ENCODE assay signal across 23 mouse cellular contexts in genomic region chr11:115921986-115922385, GRCm38 (mm10). TPM values are rescaled to one million over a fixed set of nuclear protein-coding genes. Genes with fewer than 3 reads are reported as not detected.
DNase-seq lines count a peak whose midpoint lies in the region; ATAC-seq and TF ChIP-seq lines count a peak whose summit lies in the region.
"Had no signal": no experiment of that assay in that cellular context is flagged by ENCODE, and none has a peak within 500 bp of the region (broad histone marks: within the 10 kb centered on the region; RNA-seq: fewer than 3 reads in every experiment).

No protein-coding gene starts in this region.

- H3K9ac ChIP-seq in liver, embryonic 12.5 days = no peak overlapping the region
- H3K9ac ChIP-seq in liver, postnatal 0 days (replicated peaks) = no peak overlapping the region
- no peak overlapping the region for H3K9ac ChIP-seq in midbrain, embryonic 11.5 days (ENCODE audit: low read length)
- H3K9ac ChIP-seq in midbrain, postnatal 0 days (replicated peaks; ENCODE audit: low read length, poor library complexity, severe bottlenecking) = no peak overlapping the region

- peaks cover 6% of the 10 kb centered on the region for H3K4me1 ChIP-seq in liver, embryonic 12.5 days
- H3K4me1 ChIP-seq in liver, postnatal 0 days (ENCODE audit: insufficient read depth) = 0 out of 2 replicates have a peak, but pooled peaks cover 3% of the 10 kb centered on the region
- H3K4me1 ChIP-seq in midbrain, embryonic 11.5 days (ENCODE audit: control insufficient read depth, insufficient read depth, low read length) = no peaks in the 10 kb centered on the region
- no peaks in the 10 kb centered on the region for H3K4me1 ChIP-seq in midbrain, postnatal 0 days (ENCODE audit: insufficient read depth, low read length)

- no peak for TF ChIP-seq POLR2A in myocyte (IDR thresholded peaks at IDR 0.05; ENCODE audit: insufficient read length, low read depth)

- DNase-seq in liver, postnatal 0 days = no peak
- DNase-seq in midbrain, embryonic 11.5 days (ENCODE audit: low spot score, missing footprints) = peak; percentile 10
- DNase-seq in midbrain, postnatal 0 days (ENCODE audit: low spot score) = no peak
- no peak for DNase-seq in cerebellum, adult 11 months
- DNase-seq: adrenal gland, adult 2 months; adrenal gland, adult 8-10 months; adrenal gland, postnatal 10 days; adrenal gland, postnatal 14 days; adrenal gland, postnatal 25 days; adrenal gland, postnatal 36 days; B cell, adult 2 months; cerebellum, adult 11-12 months; cerebellum, adult 18-20 months; cerebellum, adult 2 months had no signal

- no peak overlapping the region for H3ac ChIP-seq in myocyte (ENCODE audit: control insufficient read depth, insufficient read length)

- no peaks in the 10 kb centered on the region for H3K27me3 ChIP-seq in liver, embryonic 12.5 days (replicated peaks)
- no peaks in the 10 kb centered on the region for H3K27me3 ChIP-seq in liver, postnatal 0 days (ENCODE audit: insufficient read depth, low read length)
- H3K27me3 ChIP-seq in midbrain, embryonic 11.5 days (ENCODE audit: control insufficient read depth, insufficient read depth, low read length) = no peaks in the 10 kb centered on the region
- H3K27me3 ChIP-seq in midbrain, postnatal 0 days (ENCODE audit: insufficient read depth, low read length) = no peaks in the 10 kb centered on the region
- H3K27me3 ChIP-seq in myocyte (ENCODE audit: control insufficient read depth, insufficient read depth, insufficient read length) = no peaks in the 10 kb centered on the region
- H3K27me3 ChIP-seq: CH12.LX, Patski had no signal

- no peaks in the 10 kb centered on the region for H3K9me3 ChIP-seq in liver, embryonic 12.5 days (replicated peaks)
- no peaks in the 10 kb centered on the region for H3K9me3 ChIP-seq in liver, postnatal 0 days (ENCODE audit: low read length)
- H3K9me3 ChIP-seq in midbrain, embryonic 11.5 days (ENCODE audit: control insufficient read depth, low read length) = no peaks in the 10 kb centered on the region
- H3K9me3 ChIP-seq in midbrain, postnatal 0 days (ENCODE audit: low read length) = no peaks in the 10 kb centered on the region
- H3K9me3 ChIP-seq: G1E had no signal

- peaks cover 67% of the 10 kb centered on the region for H3K36me3 ChIP-seq in liver, embryonic 12.5 days
- peaks cover 23% of the 10 kb centered on the region for H3K36me3 ChIP-seq in liver, postnatal 0 days (replicated peaks; ENCODE audit: insufficient read depth, low read length)
- peaks cover 3% of the 10 kb centered on the region for H3K36me3 ChIP-seq in midbrain, embryonic 11.5 days (ENCODE audit: control insufficient read depth, insufficient read depth, low read length)
- peaks cover 12% of the 10 kb centered on the region; the same call in 1 of the 2 replicates for H3K36me3 ChIP-seq in midbrain, postnatal 0 days (ENCODE audit: insufficient read depth, low read length)
- H3K36me3 ChIP-seq in myocyte (ENCODE audit: control insufficient read depth, insufficient read depth) = peaks cover 20% of the 10 kb centered on the region

- WGBS in liver, embryonic 12.5 days (ENCODE audit: insufficient replicate concordance) = 74% methylated on average over 1 of the region's 1 CpGs
- 87% methylated on average over 1 of the region's 1 CpGs for WGBS in liver, postnatal 0 days (ENCODE audit: insufficient replicate concordance)
- WGBS in midbrain, embryonic 11.5 days = 97% methylated on average over 1 of the region's 1 CpGs
- 93% methylated on average over 1 of the region's 1 CpGs for WGBS in midbrain, postnatal 0 days

- H3K4me2 ChIP-seq in liver, embryonic 12.5 days = no peak overlapping the region
- H3K4me2 ChIP-seq in liver, postnatal 0 days (ENCODE audit: low read depth, low read length) = no peak overlapping the region
- no peak overlapping the region for H3K4me2 ChIP-seq in midbrain, embryonic 11.5 days
- no peak overlapping the region for H3K4me2 ChIP-seq in midbrain, postnatal 0 days (ENCODE audit: low read depth, low read length, poor library complexity, severe bottlenecking)
- no peak overlapping the region for H3K4me2 ChIP-seq in myocyte (ENCODE audit: low read depth)

- no peaks in the 10 kb centered on the region for H3K79me2 ChIP-seq in myocyte (ENCODE audit: control insufficient read depth, insufficient read depth)

- H3K27ac ChIP-seq in liver, embryonic 12.5 days = 0 out of 2 replicates have a peak overlapping the region, but pooled peaks have one; percentile 54
- no peak overlapping the region for H3K27ac ChIP-seq in liver, postnatal 0 days (ENCODE audit: low read depth)
- H3K27ac ChIP-seq in midbrain, embryonic 11.5 days (ENCODE audit: low read depth, low read length) = no peak overlapping the region
- H3K27ac ChIP-seq in midbrain, postnatal 0 days (ENCODE audit: low read depth, low read length) = no peak overlapping the region

- no peak for TF ChIP-seq EP300 in liver, postnatal 0 days (IDR thresholded peaks at IDR 0.05; ENCODE audit: low read depth)

- ATAC-seq in liver, embryonic 12.5 days = no peak
- ATAC-seq in liver, postnatal 0 days = no peak
- no peak for ATAC-seq in midbrain, embryonic 11.5 days (ENCODE audit: low FRiP score)
- no peak for ATAC-seq in midbrain, postnatal 0 days (ENCODE audit: low FRiP score)
- ATAC-seq: activated CD4-positive, CD25-positive, alpha-beta regulatory T cell, adult 4 months; CD4-positive, CD25-positive, alpha-beta regulatory T cell, adult 4 months; Patski had no signal

- no peak for TF ChIP-seq CTCF in liver, postnatal 0 days (IDR thresholded peaks at IDR 0.05; ENCODE audit: low read depth)
- no peak for TF ChIP-seq CTCF in midbrain, postnatal 0 days (IDR thresholded peaks at IDR 0.05)

- no peak overlapping the region for H3K4me3 ChIP-seq in liver, embryonic 12.5 days
- H3K4me3 ChIP-seq in liver, postnatal 0 days (ENCODE audit: low read depth, low read length) = no peak overlapping the region
- no peak overlapping the region for H3K4me3 ChIP-seq in midbrain, embryonic 11.5 days (ENCODE audit: low read depth, low read length)
- H3K4me3 ChIP-seq in midbrain, postnatal 0 days (ENCODE audit: low read depth, low read length) = no peak overlapping the region
- no peak overlapping the region for H3K4me3 ChIP-seq in myocyte

TF ChIP-seq in myocyte, 11 proteins besides CTCF, POLR2A, EP300 and RAD21 (continues in another document):
- TF ChIP-seq MYOG (IDR thresholded peaks at IDR 0.05; ENCODE audit: control insufficient read depth in 1 of 3, insufficient read depth in 1 of 3, insufficient read length in 2 of 3, low read depth in 2 of 3) = peak in 1 of 3 experiments; percentile 82
- no peak for TF ChIP-seq TCF12 (IDR thresholded peaks at IDR 0.05; ENCODE audit: insufficient read depth, poor library complexity, severe bottlenecking)
- no peak for TF ChIP-seq REST (IDR thresholded peaks at IDR 0.05; ENCODE audit: insufficient read depth, insufficient read length)
- TF ChIP-seq POLR2AphosphoS2 (IDR thresholded peaks at IDR 0.05; ENCODE audit: insufficient read length, low read depth) = no peak
- TF ChIP-seq CEBPB (IDR thresholded peaks at IDR 0.05; ENCODE audit: insufficient read depth, poor library complexity, severe bottlenecking) = no peak
- TF ChIP-seq TCF3 (IDR thresholded peaks at IDR 0.05; ENCODE audit: insufficient read length, low read depth) = peak; percentile 26
- no peak for TF ChIP-seq SRF (IDR thresholded peaks at IDR 0.05; ENCODE audit: control insufficient read depth, insufficient read length, low read depth)

RNA-seq across cellular contexts. Expression of gene Smim6, which starts 10.2 kb away (rescaled TPM):
- polyA plus RNA-seq in liver, embryonic 12.5 days (2016; fragmentation: Nextera tagmentation; extraction: Ambion mirVana) = 3.1 and 3.7 TPM in 2 replicates
- 1.9 TPM in 2 replicates for polyA plus RNA-seq in liver, postnatal 0 days (2015; fragmentation: Nextera tagmentation; extraction: Ambion mirVana)
- polyA plus RNA-seq in midbrain, embryonic 11.5 days (2014; fragmentation: Nextera tagmentation; extraction: Ambion mirVana) = 0.46 TPM in 1 of 2 replicates, not detected in the other
- not detected in 2 replicates for total RNA-seq in midbrain, postnatal 0 days (2014; rRNA removed)
- polyA plus RNA-seq in midbrain, postnatal 0 days (2015; fragmentation: Nextera tagmentation; extraction: Ambion mirVana) = 0.26 TPM in 1 of 2 replicates, not detected in the other
- 7.8 TPM for polyA plus RNA-seq in myocyte (2012; fragmentation: generic; extraction: Trizol)
- total RNA-seq: adrenal gland, adult 18-20 months; adrenal gland, adult 2 months; adrenal gland, adult 8-10 months; adrenal gland, postnatal 14 days; adrenal gland, postnatal 25 days; adrenal gland, postnatal 36 days had no signal
- polyA plus RNA-seq: adrenal gland, adult 2 months; brain, embryonic 14.5 days; cerebellum, adult 2 months; G1E had no signal

RNA-seq across cellular contexts. Expression of gene Sap30bp, which starts 11.1 kb away (rescaled TPM):
- polyA plus RNA-seq in liver, embryonic 12.5 days (2016; fragmentation: Nextera tagmentation; extraction: Ambion mirVana) = 23.1 and 24.5 TPM in 2 replicates
- 12.7 and 15.4 TPM in 2 replicates for polyA plus RNA-seq in liver, postnatal 0 days (2015; fragmentation: Nextera tagmentation; extraction: Ambion mirVana)
- 58.3 and 61.5 TPM in 2 replicates for polyA plus RNA-seq in midbrain, embryonic 11.5 days (2014; fragmentation: Nextera tagmentation; extraction: Ambion mirVana)
- total RNA-seq in midbrain, postnatal 0 days (2014; rRNA removed) = 44.3 and 46.4 TPM in 2 replicates
- polyA plus RNA-seq in midbrain, postnatal 0 days (2015; fragmentation: Nextera tagmentation; extraction: Ambion mirVana) = 43.3 and 54.3 TPM in 2 replicates
- polyA plus RNA-seq in myocyte (2012; fragmentation: generic; extraction: Trizol) = 84.9 TPM

RNA-seq across cellular contexts. Expression of gene Recql5, which starts 11.3 kb away (rescaled TPM):
- 14.9 and 17.6 TPM in 2 replicates for polyA plus RNA-seq in liver, embryonic 12.5 days (2016; fragmentation: Nextera tagmentation; extraction: Ambion mirVana)
- polyA plus RNA-seq in liver, postnatal 0 days (2015; fragmentation: Nextera tagmentation; extraction: Ambion mirVana) = 4.2 and 6.1 TPM in 2 replicates
- 16.1 and 18.4 TPM in 2 replicates for polyA plus RNA-seq in midbrain, embryonic 11.5 days (2014; fragmentation: Nextera tagmentation; extraction: Ambion mirVana)
- 18.9 and 20.4 TPM in 2 replicates for total RNA-seq in midbrain, postnatal 0 days (2014; rRNA removed)
- polyA plus RNA-seq in midbrain, postnatal 0 days (2015; fragmentation: Nextera tagmentation; extraction: Ambion mirVana) = 8.0 and 10.5 TPM in 2 replicates
- 13.1 TPM for polyA plus RNA-seq in myocyte (2012; fragmentation: generic; extraction: Trizol)

RNA-seq across cellular contexts. Expression of gene Smim5, which starts 22.2 kb away (rescaled TPM):
- 47.5 and 48.9 TPM in 2 replicates for polyA plus RNA-seq in liver, embryonic 12.5 days (2016; fragmentation: Nextera tagmentation; extraction: Ambion mirVana)
- 16.8 and 21.5 TPM in 2 replicates for polyA plus RNA-seq in liver, postnatal 0 days (2015; fragmentation: Nextera tagmentation; extraction: Ambion mirVana)
- polyA plus RNA-seq in midbrain, embryonic 11.5 days (2014; fragmentation: Nextera tagmentation; extraction: Ambion mirVana) = 0.27 and 0.59 TPM in 2 replicates
- not detected in 2 replicates for total RNA-seq in midbrain, postnatal 0 days (2014; rRNA removed)
- polyA plus RNA-seq in midbrain, postnatal 0 days (2015; fragmentation: Nextera tagmentation; extraction: Ambion mirVana) = 1.3 and 1.5 TPM in 2 replicates
- polyA plus RNA-seq in myocyte (2012; fragmentation: generic; extraction: Trizol) = 49.4 TPM

RNA-seq across cellular contexts. Expression of gene Itgb4, which starts 52.5 kb away (rescaled TPM):
- 0.31 and 0.44 TPM in 2 replicates for polyA plus RNA-seq in liver, embryonic 12.5 days (2016; fragmentation: Nextera tagmentation; extraction: Ambion mirVana)
- polyA plus RNA-seq in liver, postnatal 0 days (2015; fragmentation: Nextera tagmentation; extraction: Ambion mirVana) = 0.21 and 0.34 TPM in 2 replicates
- polyA plus RNA-seq in midbrain, embryonic 11.5 days (2014; fragmentation: Nextera tagmentation; extraction: Ambion mirVana) = 0.23 and 0.25 TPM in 2 replicates
- 2.2 and 3.0 TPM in 2 replicates for total RNA-seq in midbrain, postnatal 0 days (2014; rRNA removed)
- polyA plus RNA-seq in midbrain, postnatal 0 days (2015; fragmentation: Nextera tagmentation; extraction: Ambion mirVana) = 1.0 and 1.2 TPM in 2 replicates
- polyA plus RNA-seq in myocyte (2012; fragmentation: generic; extraction: Trizol) = 1.2 TPM
- polyA plus RNA-seq: activated CD4-positive, CD25-positive, alpha-beta regulatory T cell, adult 4 months; CD4-positive, CD25-positive, alpha-beta regulatory T cell, adult 4 months had no signal
